Mouse (Mus musculus): Measurements from ENCODE around the gene Fgfr2. TPM values are rescaled to one million over a fixed set of nuclear protein-coding genes. Genes with fewer than 3 reads are reported as not detected.

Fgfr2 gene
- polyA plus RNA-seq, 1 experiment from 2014 or later = 47.9 TPM

GRCm38 (mm10) chr7:131187047-131187446, 1936.1 kb downstream of the Fgfr2 start:
- no peak for ATAC-seq
- WGBS = 83% methylated on average over 8 of the region's 8 CpGs
- H3K9me3 ChIP-seq (replicated peaks) = no peaks in the 10 kb centered on the region
- no peaks in the 10 kb centered on the region for H3K4me1 ChIP-seq
- H3K27me3 ChIP-seq = no peaks in the 10 kb centered on the region
- H3K4me2 ChIP-seq = no peak overlapping the region
- no peak overlapping the region for H3K27ac ChIP-seq
- H3K9ac ChIP-seq = no peak overlapping the region
- no peaks in the 10 kb centered on the region for H3K36me3 ChIP-seq (ENCODE audit: poor library complexity, severe bottlenecking)
- H3K4me3 ChIP-seq = no peak overlapping the region

- Histone ChIP-seq H3K9me3 (replicated peaks) (no peaks in the 10 kb centered on the region), H3K27me3 (no peaks in the 10 kb centered on the region), H3K4me3 (no peak overlapping the region), H3K36me3 (ENCODE audit: poor library complexity, severe bottlenecking) (no peaks in the 10 kb centered on the region), H3K4me1 (no peaks in the 10 kb centered on the region), H3K9ac (no peak overlapping the region), H3K27ac (no peak overlapping the region), H3K4me2 (no peak overlapping the region)
- no peak for ATAC-seq
- 74% methylated on average over 8 of the region's 8 CpGs for WGBS
These were observed 1938.8 kb downstream of the Fgfr2 start for GRCm38 (mm10) chr7:131184339-131184738.

GRCm38 (mm10) chr7:131182685-131183084, 1940.5 kb downstream of the Fgfr2 start:
- no peak overlapping the region for H3K9ac ChIP-seq
- 29% methylated on average over 4 of the region's 4 CpGs for WGBS

GRCm38 (mm10) chr7:131174121-131174520, 1949.0 kb downstream of the Fgfr2 start, which contains the start of gene 5430419D17Rik:
TSS of gene 5430419D17Rik (plus strand) at chr7:131174402.
- no peaks in the 10 kb centered on the region for H3K9me3 ChIP-seq (replicated peaks)
- H3K27ac ChIP-seq = no peak within 1 kb of the TSS
- H3K4me2 ChIP-seq = no peak within 1 kb of the TSS
- H3K36me3 ChIP-seq (ENCODE audit: poor library complexity, severe bottlenecking) = no peaks in the 10 kb centered on the region
- no peaks in the 10 kb centered on the region for H3K27me3 ChIP-seq
- no peak for ATAC-seq
- H3K4me3 ChIP-seq = no peak within 1 kb of the TSS
- H3K4me1 ChIP-seq = no peaks in the 10 kb centered on the region
- no peak within 1 kb of the TSS for H3K9ac ChIP-seq
- 89% methylated on average over 9 of the region's 9 CpGs for WGBS

More at GRCm38 (mm10) chr7:131182685-131183084, 1940.5 kb downstream of the Fgfr2 start:
- no peaks in the 10 kb centered on the region for H3K36me3 ChIP-seq (ENCODE audit: poor library complexity, severe bottlenecking)
- H3K4me1 ChIP-seq = no peaks in the 10 kb centered on the region
- no peaks in the 10 kb centered on the region for H3K9me3 ChIP-seq (replicated peaks)
- H3K27ac ChIP-seq = no peak overlapping the region
- no peak overlapping the region for H3K4me2 ChIP-seq
- H3K27me3 ChIP-seq = no peaks in the 10 kb centered on the region
- no peak for ATAC-seq
- H3K4me3 ChIP-seq = no peak overlapping the region

GRCm38 (mm10) chr7:131169099-131169498, 1954.1 kb downstream of the Fgfr2 start:
- Histone ChIP-seq H3K36me3 (ENCODE audit: poor library complexity, severe bottlenecking) (no peaks in the 10 kb centered on the region), H3K9me3 (replicated peaks) (no peaks in the 10 kb centered on the region), H3K27ac (no peak overlapping the region), H3K4me2 (no peak overlapping the region), H3K9ac (no peak overlapping the region), H3K4me3 (no peak overlapping the region), H3K4me1 (no peaks in the 10 kb centered on the region), H3K27me3 (no peaks in the 10 kb centered on the region)
- 65% methylated on average over 2 of the region's 2 CpGs for WGBS
- no peak for ATAC-seq

- no peak for ATAC-seq
- Histone ChIP-seq H3K9ac (no peak overlapping the region), H3K27ac (no peak overlapping the region), H3K27me3 (no peaks in the 10 kb centered on the region), H3K4me2 (no peak overlapping the region), H3K4me3 (no peak overlapping the region), H3K36me3 (ENCODE audit: poor library complexity, severe bottlenecking) (no peaks in the 10 kb centered on the region), H3K4me1 (no peaks in the 10 kb centered on the region), H3K9me3 (replicated peaks) (no peaks in the 10 kb centered on the region)
- 70% methylated on average over 3 of the region's 3 CpGs for WGBS
These were observed 1955.4 kb downstream of the Fgfr2 start for GRCm38 (mm10) chr7:131167771-131168170.

GRCm38 (mm10) chr7:131162251-131162650, 1960.9 kb downstream of the Fgfr2 start:
- H3K4me2 ChIP-seq = no peak overlapping the region
- H3K4me3 ChIP-seq = no peak overlapping the region
- no peak overlapping the region for H3K9ac ChIP-seq
- ATAC-seq = no peak
- no peaks in the 10 kb centered on the region for H3K36me3 ChIP-seq (ENCODE audit: poor library complexity, severe bottlenecking)
- no peak overlapping the region for H3K27ac ChIP-seq
- H3K9me3 ChIP-seq (replicated peaks) = no peaks in the 10 kb centered on the region
- H3K27me3 ChIP-seq = no peaks in the 10 kb centered on the region
- no peaks in the 10 kb centered on the region for H3K4me1 ChIP-seq
- WGBS = 75% methylated on average over 7 of the region's 7 CpGs

GRCm38 (mm10) chr7:131153044-131153443, 1970.1 kb downstream of the Fgfr2 start:
- H3K9ac ChIP-seq = no peak overlapping the region
- no peak overlapping the region for H3K4me3 ChIP-seq
- WGBS = 83% methylated on average over 5 of the region's 5 CpGs
- no peaks in the 10 kb centered on the region for H3K36me3 ChIP-seq (ENCODE audit: poor library complexity, severe bottlenecking)
- ATAC-seq = no peak
- H3K27me3 ChIP-seq = no peaks in the 10 kb centered on the region
- H3K4me2 ChIP-seq = no peak overlapping the region
- H3K4me1 ChIP-seq = no peaks in the 10 kb centered on the region
- no peaks in the 10 kb centered on the region for H3K9me3 ChIP-seq (replicated peaks)
- no peak overlapping the region for H3K27ac ChIP-seq

GRCm38 (mm10) chr7:131150179-131150578, 1973.0 kb downstream of the Fgfr2 start:
- Histone ChIP-seq H3K4me3 (no peak overlapping the region), H3K9me3 (replicated peaks) (no peaks in the 10 kb centered on the region), H3K4me1 (no peaks in the 10 kb centered on the region), H3K36me3 (ENCODE audit: poor library complexity, severe bottlenecking) (no peaks in the 10 kb centered on the region), H3K4me2 (no peak overlapping the region), H3K27me3 (no peaks in the 10 kb centered on the region), H3K27ac (no peak overlapping the region), H3K9ac (no peak overlapping the region)
- 87% methylated on average over 3 of the region's 3 CpGs for WGBS
- ATAC-seq = no peak

- Histone ChIP-seq H3K4me3 (no peak within 1 kb of the TSS), H3K9ac (no peak within 1 kb of the TSS), H3K27me3 (no peaks in the 10 kb centered on the region), H3K4me2 (no peak within 1 kb of the TSS), H3K27ac (no peak within 1 kb of the TSS), H3K4me1 (no peaks in the 10 kb centered on the region), H3K36me3 (ENCODE audit: poor library complexity, severe bottlenecking) (no peaks in the 10 kb centered on the region), H3K9me3 (replicated peaks) (no peaks in the 10 kb centered on the region)
- no peak for ATAC-seq
- 95% methylated on average over 2 of the region's 2 CpGs for WGBS
These were observed 1976.9 kb downstream of the Fgfr2 start, which contains the start of gene 4933402N03Rik for GRCm38 (mm10) chr7:131146214-131146613. TSS of gene 4933402N03Rik (minus strand) at chr7:131146314.

GRCm38 (mm10) chr7:131133181-131133580, 1990.0 kb downstream of the Fgfr2 start:
- no peak for ATAC-seq
- WGBS = 89% methylated on average over 3 of the region's 3 CpGs
- no peaks in the 10 kb centered on the region for H3K36me3 ChIP-seq (ENCODE audit: poor library complexity, severe bottlenecking)
- H3K27ac ChIP-seq = no peak overlapping the region
- no peaks in the 10 kb centered on the region for H3K27me3 ChIP-seq
- no peak overlapping the region for H3K4me2 ChIP-seq
- no peak overlapping the region for H3K9ac ChIP-seq
- no peak overlapping the region for H3K4me3 ChIP-seq
- H3K9me3 ChIP-seq (replicated peaks) = no peaks in the 10 kb centered on the region
- no peaks in the 10 kb centered on the region for H3K4me1 ChIP-seq

- Histone ChIP-seq H3K36me3 (ENCODE audit: poor library complexity, severe bottlenecking) (no peaks in the 10 kb centered on the region), H3K9ac (no peak overlapping the region), H3K27ac (0 out of 2 replicates have a peak overlapping the region, but pooled peaks have one; percentile 8), H3K4me1 (no peaks in the 10 kb centered on the region), H3K9me3 (replicated peaks) (no peaks in the 10 kb centered on the region), H3K4me2 (no peak overlapping the region), H3K4me3 (no peak overlapping the region), H3K27me3 (no peaks in the 10 kb centered on the region)
- 78% methylated on average over 12 of the region's 12 CpGs for WGBS
- no peak for ATAC-seq
These were observed 1993.1 kb downstream of the Fgfr2 start for GRCm38 (mm10) chr7:131130021-131130420.

- no peak overlapping the region for H3K4me2 ChIP-seq
- WGBS = 96% methylated on average over 2 of the region's 2 CpGs
- H3K27ac ChIP-seq = no peak overlapping the region
- ATAC-seq = no peak
- H3K36me3 ChIP-seq (ENCODE audit: poor library complexity, severe bottlenecking) = no peaks in the 10 kb centered on the region
- no peak overlapping the region for H3K9ac ChIP-seq
- no peaks in the 10 kb centered on the region for H3K9me3 ChIP-seq (replicated peaks)
- H3K4me3 ChIP-seq = no peak overlapping the region
- no peaks in the 10 kb centered on the region for H3K27me3 ChIP-seq
- H3K4me1 ChIP-seq = no peaks in the 10 kb centered on the region
These were observed 2000.8 kb downstream of the Fgfr2 start for GRCm38 (mm10) chr7:131122210-131122807.

Data from forebrain, embryonic 13.5 days (tissue).